Mouse (Mus musculus) MEL (cell line): Measurements from ENCODE around the gene 1700093K21Rik. TPM values are rescaled to one million over a fixed set of nuclear protein-coding genes. Genes with fewer than 3 reads are reported as not detected.

ENCODE experiments used
- polyA plus RNA-seq, 2 experiments: library from polyadenylated mRNA; stranded (reverse) in 1 of 2; unstranded in 1 of 2; fragments of >175 nt in 1 of 2; fragments of >200 nt in 1 of 2; gene quantifications; 2 replicates each; pipeline versions ENCODE4 v1.2.1 to v1.2.4; 2012; ENCODE audit warnings: low replicate concordance in 2 of 2, low read depth in 1 of 2; ENCODE audit not compliant: insufficient read length in 2 of 2, insufficient read depth in 1 of 2, missing spikeins in 1 of 2
- total RNA-seq: library from RNA; depleted of rRNA; stranded (reverse); fragments of 300-350 nt; gene quantifications from 2 replicates; pipeline ENCODE4 v1.2.3, GENCODE M21; 2012; rRNA removed

1700093K21Rik gene
- total and polyA plus RNA-seq, 3 experiments: not detected

Other genes with a start within 250 kb of the 1700093K21Rik start
- 30.4 and 36.8 TPM in 2 replicates for gene Usp34, start 214.3 kb downstream of the 1700093K21Rik start, total RNA-seq
- gene Usp34, start 214.3 kb downstream of the 1700093K21Rik start, polyA plus RNA-seq: 10 to 100 TPM; 34.9 to 36.6 TPM
- gene Ahsa2, start 23.1 kb downstream of the 1700093K21Rik start, total RNA-seq: 35.6 and 36.2 TPM in 2 replicates
- gene Ahsa2, start 23.1 kb downstream of the 1700093K21Rik start, polyA plus RNA-seq: 10 to 100 TPM in 1 of 2 experiments, not detected in 1; 37.8 TPM
- 13.7 and 14.1 TPM in 2 replicates for gene 0610010F05Rik, start 112.5 kb upstream of the 1700093K21Rik start, total RNA-seq
- gene 0610010F05Rik, start 112.5 kb upstream of the 1700093K21Rik start, polyA plus RNA-seq: 100 to 1,000 TPM in 1 of 2 experiments, 10 to 100 TPM in 1; 13.8 to 156 TPM
- 52.5 and 55.3 TPM in 2 replicates for gene Pus10, start 144.5 kb upstream of the 1700093K21Rik start, total RNA-seq
- 100 to 1,000 TPM in 1 of 2 experiments, 10 to 100 TPM in 1; 43.4 to 416 TPM for gene Pus10, start 144.5 kb upstream of the 1700093K21Rik start, polyA plus RNA-seq
- 24.7 and 32.1 TPM in 2 replicates for gene Pex13, start 144.8 kb upstream of the 1700093K21Rik start, total RNA-seq
- gene Pex13, start 144.8 kb upstream of the 1700093K21Rik start, polyA plus RNA-seq: 10 to 100 TPM in 1 of 2 experiments, not detected in 1; 24.7 TPM
- 0.42 and 1.2 TPM in 2 replicates for gene Rel, start 249.8 kb upstream of the 1700093K21Rik start, total RNA-seq
- 1 to 10 TPM in 1 of 2 experiments, not detected in 1; 2.5 TPM for gene Rel, start 249.8 kb upstream of the 1700093K21Rik start, polyA plus RNA-seq